Mouse (Mus musculus): ENCODE measurements around the gene Mamdc4. TPM values are rescaled to one million over a fixed set of nuclear protein-coding genes. Genes with fewer than 3 reads are reported as not detected.

Mamdc4 gene
- total and polyA plus RNA-seq, 3 experiments = 17.6 to 21.6 TPM; not detected in 1

DNA sequence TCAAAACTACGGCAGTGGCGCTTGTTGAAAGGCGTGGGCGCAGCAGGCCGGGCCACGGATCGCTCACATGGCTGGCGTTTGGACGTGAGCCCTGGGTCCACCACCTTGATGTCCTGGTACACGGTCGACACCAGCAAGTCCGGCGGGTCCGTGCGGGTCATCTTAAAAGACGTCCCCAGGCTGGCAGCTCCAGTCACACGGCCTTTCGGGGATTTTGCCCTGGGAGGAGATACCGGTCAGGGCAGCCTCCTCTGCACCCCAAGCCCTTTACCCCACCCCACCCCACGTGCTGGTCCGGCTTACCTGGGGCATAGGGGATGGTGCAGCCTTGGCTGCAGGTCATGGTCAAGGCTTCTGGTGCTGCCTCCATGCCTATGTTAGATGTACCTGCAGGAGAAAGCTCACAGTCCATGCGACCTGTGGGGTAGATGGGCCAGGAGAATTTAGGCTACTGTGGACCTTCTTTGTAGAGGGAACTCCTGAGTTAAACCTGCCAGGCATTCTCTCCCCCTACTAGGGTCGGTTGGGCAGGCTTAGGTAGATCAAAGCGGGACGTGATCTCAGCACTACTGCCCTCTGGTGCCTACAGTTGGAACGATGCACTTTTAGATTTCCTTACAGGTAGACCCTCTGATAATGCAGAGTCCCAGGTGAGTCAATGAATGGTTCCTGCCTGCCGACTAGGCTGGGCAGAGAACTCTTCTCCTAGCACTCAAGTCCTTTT is 5.3 kb upstream of the Mamdc4 start:
- Histone ChIP-seq H3K4me3 (ENCODE audit: control insufficient read depth in 1 of 2, insufficient read depth in 1 of 2, low read depth in 2 of 2, low read length in 2 of 2) (no peak overlapping the region), H3K9ac (ENCODE audit: control insufficient read depth, low read depth, low read length, poor library complexity, severe bottlenecking) (no peak overlapping the region), H3K9me3 (replicated peaks; ENCODE audit: insufficient read depth, low read length) (no peaks in the 10 kb centered on the region), H3K36me3 (ENCODE audit: control insufficient read depth in 1 of 2, insufficient read depth in 2 of 2, low read length in 2 of 2) (peaks cover 3 to 7% of the 10 kb centered on the region in 2 experiments), H3K4me1 (ENCODE audit: control insufficient read depth in 1 of 2, insufficient read depth in 2 of 2, low read length in 2 of 2) (peaks cover 0 to 20% of the 10 kb centered on the region in 2 experiments; a peak in 2 of 4 replicates), H3K27me3 (ENCODE audit: control insufficient read depth in 1 of 2, insufficient read depth in 2 of 2, low read length in 2 of 2) (no peaks in the 10 kb centered on the region), H3K79me2 (ENCODE audit: control insufficient read depth, insufficient read depth, low read length, poor library complexity) (no peaks in the 10 kb centered on the region; the same call in 1 of the 2 replicates), H3K27ac (ENCODE audit: control insufficient read depth, low read depth, low read length) (no peak overlapping the region)
- TF ChIP-seq CTCF (IDR thresholded peaks at IDR 0.05 in 2 of 3, conservative IDR thresholded peaks at IDR 0.05 in 1 of 3; ENCODE audit: control insufficient read depth in 1 of 3, insufficient read depth in 1 of 3, low read depth in 2 of 3, low read length in 3 of 3, poor library complexity in 1 of 3, severe bottlenecking in 1 of 3) (peak; percentile 39 to 45 (median 40)), ETS1 (IDR thresholded peaks at IDR 0.05; ENCODE audit: low read depth, low read length) (no peak), MAFK (IDR thresholded peaks at IDR 0.05; ENCODE audit: borderline replicate concordance, low read depth, low read length) (no peak), MEF2A (IDR thresholded peaks at IDR 0.05; ENCODE audit: extremely low read depth, insufficient replicate concordance, low read depth, low read length, poor library complexity, severe bottlenecking) (no peak), ZC3H11A (IDR thresholded peaks at IDR 0.05; ENCODE audit: low read depth, low read length) (no peak), USF1 (IDR thresholded peaks at IDR 0.05; ENCODE audit: low read depth, low read length) (no peak), GATA1 (IDR thresholded peaks at IDR 0.05; ENCODE audit: low read depth, low read length) (no peak), GABPA (IDR thresholded peaks at IDR 0.05; ENCODE audit: low read depth, low read length) (no peak), POLR2AphosphoS2 (IDR thresholded peaks at IDR 0.05; ENCODE audit: low read length) (no peak), MAZ (IDR thresholded peaks at IDR 0.05; ENCODE audit: low read depth, low read length) (no peak), TBP (IDR thresholded peaks at IDR 0.05; ENCODE audit: low read depth, low read length) (no peak), SMC3 (IDR thresholded peaks at IDR 0.05; ENCODE audit: low read depth, low read length) (peak; percentile 16; the same call in 1 of the 2 replicates), CHD1 (IDR thresholded peaks at IDR 0.05; ENCODE audit: low read depth, low read length) (no peak), NRF1 (IDR thresholded peaks at IDR 0.05; ENCODE audit: insufficient read depth, low read depth, low read length, poor library complexity, severe bottlenecking) (no peak)
- peak; percentile 26 for DNase-seq (ENCODE audit: low read depth, low spot score)

DNA sequence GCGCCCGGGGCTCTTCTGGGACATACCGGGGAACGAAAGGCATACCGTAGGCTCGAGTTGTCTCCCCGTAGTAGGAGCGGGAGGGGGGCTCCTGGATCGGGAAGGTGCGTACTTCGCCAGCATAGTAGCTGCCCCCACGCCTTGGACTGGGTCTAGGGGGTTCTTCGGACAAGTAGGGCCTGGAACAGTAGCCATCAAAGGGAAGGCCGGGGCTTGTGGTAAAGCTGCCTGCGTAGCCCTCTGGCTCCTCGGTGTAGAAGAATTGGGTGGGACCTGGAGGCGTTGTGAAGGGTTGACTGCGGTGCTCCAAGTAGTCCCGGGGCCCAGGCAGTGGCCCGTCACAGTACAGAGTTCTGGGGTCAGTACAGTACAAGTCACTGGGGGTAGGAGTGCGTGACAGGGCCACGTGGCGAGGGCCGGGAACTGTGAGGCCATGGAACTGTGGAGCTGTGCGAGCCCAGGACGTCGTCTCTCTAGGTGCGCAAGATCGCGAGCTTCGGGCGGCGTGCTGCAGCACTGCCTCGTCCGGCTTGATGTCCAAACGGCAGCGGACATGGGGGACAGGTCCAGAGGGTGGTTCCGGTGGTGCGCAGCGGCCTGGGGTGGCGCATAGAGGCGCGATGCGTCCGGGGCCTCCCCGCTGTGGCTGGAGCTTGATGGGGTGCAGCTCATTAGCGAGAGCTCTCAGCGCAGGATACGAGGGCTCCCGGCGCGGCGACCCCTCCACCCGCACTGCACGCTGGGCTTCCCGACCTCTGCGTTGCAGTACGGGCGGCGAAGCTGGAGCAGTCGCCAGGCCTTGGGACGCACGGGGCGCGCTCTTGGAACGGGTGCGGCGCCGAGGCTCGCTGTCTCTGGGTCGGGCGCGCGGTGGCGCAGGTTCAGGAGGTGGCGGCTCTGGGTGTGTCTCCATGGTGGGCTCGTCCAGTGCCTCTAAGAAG is 4.4 kb upstream of the Mamdc4 start:
- Histone ChIP-seq H3K4me3 (ENCODE audit: control insufficient read depth in 1 of 2, insufficient read depth in 1 of 2, low read depth in 2 of 2, low read length in 2 of 2) (no peak overlapping the region), H3K4me1 (ENCODE audit: control insufficient read depth in 1 of 2, insufficient read depth in 2 of 2, low read length in 2 of 2) (peaks cover 0 to 20% of the 10 kb centered on the region in 2 experiments; a peak in 2 of 4 replicates)
- TF ChIP-seq TBP (IDR thresholded peaks at IDR 0.05; ENCODE audit: low read depth, low read length) (no peak), ELF1 (IDR thresholded peaks at IDR 0.05; ENCODE audit: low read depth, low read length) (no peak), NRF1 (IDR thresholded peaks at IDR 0.05; ENCODE audit: insufficient read depth, low read depth, low read length, poor library complexity, severe bottlenecking) (no peak), HCFC1 (IDR thresholded peaks at IDR 0.05; ENCODE audit: low read depth, low read length) (no peak), MAX (IDR thresholded peaks at IDR 0.05; ENCODE audit: low read length) (no peak), GATA1 (IDR thresholded peaks at IDR 0.05; ENCODE audit: low read depth, low read length) (no peak), USF1 (IDR thresholded peaks at IDR 0.05; ENCODE audit: low read depth, low read length) (no peak), MYB (IDR thresholded peaks at IDR 0.05; ENCODE audit: low read depth, low read length) (no peak), E2F4 (IDR thresholded peaks at IDR 0.05; ENCODE audit: borderline replicate concordance, low read depth, low read length) (no peak), UBTF (IDR thresholded peaks at IDR 0.05; ENCODE audit: borderline replicate concordance, insufficient read depth, low read depth, low read length) (no peak), RAD21 (IDR thresholded peaks at IDR 0.05; ENCODE audit: low read depth, low read length) (no peak)

More for the DNA sequence above, 4.4 kb upstream of the Mamdc4 start:
- H3K36me3 ChIP-seq (ENCODE audit: control insufficient read depth in 1 of 2, insufficient read depth in 2 of 2, low read length in 2 of 2) = peaks cover 1 to 7% of the 10 kb centered on the region in 2 experiments; a peak in 3 of 4 replicates
- H3K27ac ChIP-seq (ENCODE audit: control insufficient read depth, low read depth, low read length) = no peak overlapping the region
- H3K79me2 ChIP-seq (ENCODE audit: control insufficient read depth, insufficient read depth, low read length, poor library complexity) = peaks cover 3% of the 10 kb centered on the region
- no peak overlapping the region for H3K9ac ChIP-seq (ENCODE audit: control insufficient read depth, low read depth, low read length, poor library complexity, severe bottlenecking)
- no peaks in the 10 kb centered on the region for H3K9me3 ChIP-seq (replicated peaks; ENCODE audit: insufficient read depth, low read length)
- H3K27me3 ChIP-seq (ENCODE audit: control insufficient read depth in 1 of 2, insufficient read depth in 2 of 2, low read length in 2 of 2) = no peaks in the 10 kb centered on the region
- DNase-seq (ENCODE audit: low read depth, low spot score) = no peak
